Mouse (Mus musculus) fibroblast of lung, adult 2 months (primary cell): ENCODE measurements at regions not wholly inside any gene's neighbourhood (a gene's known extent, or its start where the extent isn't known, plus 50 kb on each side); places are given as distances from the start of the nearest gene placed in this dataset.

Experiments used
- DNase-seq: peaks from one replicate; pipeline ENCODE4 v3.0.0-alpha.2; 2011; ENCODE audit warnings: low read depth

DNA sequence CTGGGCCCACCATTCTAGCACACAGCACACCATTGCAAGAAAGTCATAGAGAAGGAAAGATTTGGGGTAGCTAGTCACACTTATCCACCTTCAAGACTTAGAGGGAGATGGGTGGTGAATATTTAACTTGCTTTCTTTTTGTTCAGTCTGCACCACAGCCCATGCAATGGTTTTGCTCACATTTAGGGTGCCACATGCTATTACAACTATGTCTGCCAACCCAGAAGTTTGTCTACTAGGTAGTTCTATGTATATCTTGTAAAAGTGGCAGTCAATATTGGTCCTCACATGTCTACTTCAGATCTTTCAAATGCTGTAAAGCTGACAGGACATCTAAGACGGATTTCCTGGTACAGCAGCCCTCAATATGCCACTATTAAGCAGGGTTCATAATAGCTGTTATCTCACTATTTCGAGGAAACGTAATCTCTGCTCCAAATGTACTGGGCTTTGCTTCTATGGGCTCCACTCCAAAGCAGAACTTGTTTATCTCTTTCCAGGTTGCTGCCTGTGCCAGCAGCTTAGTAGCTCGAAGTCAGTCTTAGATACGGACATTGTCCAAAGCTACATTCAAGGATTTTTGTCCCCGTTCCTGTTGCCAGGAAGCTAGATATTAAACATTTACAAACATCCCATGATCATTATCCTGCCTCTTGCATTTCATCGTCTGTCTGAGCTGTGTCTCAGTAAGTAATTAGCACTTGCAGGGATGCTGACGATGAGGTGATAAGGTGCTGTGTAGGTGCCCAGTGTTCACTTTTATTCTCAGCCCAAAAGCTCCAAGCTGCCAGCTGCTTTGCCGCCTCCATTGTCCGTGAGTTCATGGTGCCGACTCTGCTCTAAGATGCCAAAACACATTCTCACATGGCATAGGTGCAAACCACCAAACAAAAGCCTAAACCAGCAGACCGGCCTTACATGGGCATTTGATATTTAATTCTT, 327.8 kb upstream of the Robo2 start:
- DNase-seq: no peak

DNA sequence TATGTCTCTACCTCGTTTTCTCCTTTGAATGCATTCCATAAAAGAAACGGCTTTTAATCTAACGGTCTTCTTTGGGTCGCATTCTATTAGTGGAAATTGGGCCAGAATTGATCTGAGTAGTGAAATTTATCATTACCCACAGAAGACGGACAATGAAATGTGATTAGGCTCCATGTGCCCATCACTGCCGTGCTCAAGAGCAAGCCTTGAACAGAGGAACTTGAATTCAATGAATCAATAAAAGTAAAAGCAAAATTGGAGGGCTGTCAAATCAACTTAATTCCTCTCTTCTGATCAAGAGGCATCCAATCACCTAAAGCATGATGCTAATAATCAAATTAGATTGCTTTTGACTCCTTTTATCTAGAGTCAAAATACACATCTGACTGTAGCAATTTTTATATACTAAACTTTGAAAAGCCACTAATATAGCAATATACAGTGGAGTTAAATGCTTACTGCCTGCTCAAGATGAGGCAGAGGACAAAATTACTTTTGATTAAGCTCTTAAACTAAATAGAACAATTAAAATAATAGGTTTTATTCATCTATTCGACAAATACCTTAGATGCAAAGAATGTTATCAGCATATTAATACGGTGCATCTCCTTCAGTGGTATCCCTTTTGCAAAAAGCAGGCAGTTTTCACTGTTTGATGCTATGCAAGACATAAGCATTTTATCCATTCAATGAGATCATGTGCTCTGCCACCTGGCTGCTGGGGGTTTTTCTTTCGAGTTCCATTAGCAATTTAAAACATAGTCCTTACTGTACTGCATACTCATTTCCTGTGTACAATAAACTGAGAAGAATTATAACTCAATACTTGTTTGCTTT, 321.5 kb upstream of the Robo2 start:
- no peak for DNase-seq

DNA sequence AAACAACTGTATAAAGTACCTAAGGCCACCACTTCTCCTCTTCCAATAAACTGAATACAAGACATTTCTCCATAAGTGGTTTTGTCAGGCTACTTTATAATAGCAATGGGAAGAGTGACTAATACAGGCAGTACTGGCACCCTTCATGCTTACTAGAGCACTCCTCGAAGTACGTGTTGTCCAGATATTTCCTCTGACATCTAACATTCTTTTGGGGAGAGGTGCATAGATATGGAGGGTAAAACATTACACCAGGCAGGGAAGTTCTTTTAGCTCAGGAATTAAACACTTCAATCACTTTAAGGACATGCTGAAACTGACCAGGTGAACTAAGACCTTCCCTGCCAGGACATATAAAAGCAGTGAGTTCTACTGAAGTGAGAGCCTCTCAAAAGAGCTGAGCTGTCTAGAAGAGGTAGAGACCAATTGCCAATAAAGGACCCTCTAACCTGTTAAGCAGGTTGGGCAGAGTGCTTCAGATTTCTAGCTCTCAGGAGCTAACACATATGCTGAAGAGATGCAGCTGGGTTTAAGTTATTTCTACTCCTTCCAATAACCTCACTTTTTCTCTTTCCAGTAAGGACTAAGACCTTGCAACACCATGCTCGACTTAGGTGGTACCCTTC, 318.7 kb upstream of the Robo2 start:
- no peak for DNase-seq

DNA sequence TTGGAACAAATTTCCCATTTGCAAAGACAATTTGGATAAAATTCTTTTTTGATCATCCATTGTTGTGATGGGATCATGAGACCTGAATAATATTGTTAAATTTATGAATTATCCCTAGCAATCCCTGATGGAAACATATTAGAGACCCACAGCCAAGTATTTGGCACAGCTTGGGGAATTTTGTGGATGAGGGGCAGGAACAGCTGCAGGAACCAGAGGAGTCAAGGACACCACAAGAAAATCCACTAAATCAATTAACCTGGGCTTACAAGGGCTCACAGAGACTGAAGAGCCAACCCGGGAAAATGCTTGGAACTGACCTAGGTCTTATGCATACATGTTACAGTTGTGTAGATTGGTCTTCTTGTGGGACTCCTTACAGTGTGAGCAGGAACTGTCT, 311.6 kb upstream of the Robo2 start:
- DNase-seq: no peak

DNA sequence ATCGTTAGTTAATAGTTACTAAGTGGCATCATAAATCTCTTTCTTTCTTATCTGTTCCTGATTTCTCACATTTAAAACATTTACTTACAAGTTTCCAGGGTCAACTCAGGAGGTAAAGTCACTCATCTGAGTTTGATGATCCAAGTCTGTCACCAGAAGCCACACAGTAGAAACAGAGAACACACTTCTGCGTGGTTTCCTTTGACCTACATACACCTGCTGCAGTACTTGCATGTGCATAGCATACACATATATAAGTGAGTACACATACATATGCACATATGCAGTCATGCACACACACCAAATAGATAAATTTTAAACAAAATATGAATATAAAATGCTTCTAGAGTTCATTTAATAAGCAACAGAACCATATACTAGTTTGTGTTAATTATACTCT, 306.5 kb upstream of the Robo2 start:
- DNase-seq: no peak

DNA sequence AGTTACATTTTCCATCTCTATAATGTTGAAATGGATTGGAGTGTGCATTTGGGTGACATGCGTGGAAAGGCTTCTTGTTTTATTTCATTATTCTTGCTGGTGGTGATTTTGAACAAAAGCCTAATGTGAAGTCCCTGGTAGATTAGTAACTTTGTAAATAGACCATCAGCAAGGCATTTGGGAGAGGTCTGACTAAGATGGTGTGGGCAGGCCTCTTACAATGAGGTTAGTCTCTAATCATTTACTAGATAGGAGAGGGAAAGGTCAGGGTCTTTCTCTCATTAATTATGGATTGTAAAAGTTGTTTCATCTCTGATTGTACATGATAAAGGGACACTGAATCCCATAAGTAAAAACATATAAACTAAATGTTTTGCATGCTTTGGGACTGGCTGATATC, 306.0 kb upstream of the Robo2 start:
- no peak for DNase-seq

DNA sequence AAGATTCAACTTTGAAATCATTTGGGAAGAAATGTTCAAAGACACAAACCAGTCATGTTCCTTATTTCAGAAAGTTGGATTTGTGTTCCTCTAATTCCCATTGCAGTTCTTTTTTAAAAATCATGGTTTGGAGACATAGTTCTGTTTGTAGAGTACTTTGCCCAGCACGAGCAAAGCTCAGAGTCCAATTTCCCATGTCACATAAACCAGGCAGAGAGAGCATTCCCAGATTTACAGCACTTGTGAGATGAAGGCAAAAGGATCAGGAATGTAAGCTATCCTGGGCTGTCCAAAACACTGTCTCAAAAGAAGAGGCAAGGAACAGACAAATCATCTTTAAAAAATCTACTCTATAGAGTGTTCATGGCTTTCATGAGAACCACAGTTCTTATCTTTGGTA, 303.3 kb upstream of the Robo2 start:
- no peak for DNase-seq

DNA sequence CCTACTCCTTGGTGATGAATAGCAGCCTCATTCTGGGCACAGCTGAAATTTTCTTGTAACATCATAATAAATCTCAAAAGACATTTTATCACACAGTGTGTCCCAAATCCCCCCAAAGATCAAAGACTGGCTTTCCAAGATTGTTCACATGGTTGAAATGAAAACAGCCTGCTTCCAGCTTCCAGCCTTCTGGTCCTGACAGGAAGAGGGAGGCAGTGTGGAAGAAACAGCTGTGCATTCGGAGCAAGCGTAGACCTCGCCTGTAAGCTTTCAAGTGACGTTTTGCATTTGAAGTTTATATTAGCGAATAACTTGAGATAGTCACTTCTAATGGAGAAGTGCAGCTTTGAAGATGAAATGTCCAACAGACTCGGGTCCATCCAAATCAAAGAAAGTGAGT, 300.9 kb upstream of the Robo2 start:
- DNase-seq: no peak

DNA sequence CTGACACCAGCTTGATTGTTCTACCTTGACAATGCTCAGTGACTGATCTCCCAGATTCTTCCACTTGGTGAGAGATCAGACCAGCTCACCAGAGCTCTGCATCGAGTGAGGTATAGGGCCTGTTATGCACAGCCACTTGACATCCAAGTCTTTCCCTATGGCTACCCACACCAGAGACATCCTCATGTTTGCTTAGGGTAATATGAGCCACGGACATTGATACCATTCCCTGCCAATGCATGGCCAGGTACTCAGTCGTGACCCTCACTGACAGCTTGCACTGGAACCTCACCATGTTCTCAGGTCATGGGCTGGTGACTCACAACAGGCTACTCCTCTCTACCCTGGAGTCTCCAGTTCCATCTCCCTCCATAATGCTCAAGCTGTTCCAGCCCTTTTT, 290.4 kb upstream of the Robo2 start:
- no peak for DNase-seq

DNA sequence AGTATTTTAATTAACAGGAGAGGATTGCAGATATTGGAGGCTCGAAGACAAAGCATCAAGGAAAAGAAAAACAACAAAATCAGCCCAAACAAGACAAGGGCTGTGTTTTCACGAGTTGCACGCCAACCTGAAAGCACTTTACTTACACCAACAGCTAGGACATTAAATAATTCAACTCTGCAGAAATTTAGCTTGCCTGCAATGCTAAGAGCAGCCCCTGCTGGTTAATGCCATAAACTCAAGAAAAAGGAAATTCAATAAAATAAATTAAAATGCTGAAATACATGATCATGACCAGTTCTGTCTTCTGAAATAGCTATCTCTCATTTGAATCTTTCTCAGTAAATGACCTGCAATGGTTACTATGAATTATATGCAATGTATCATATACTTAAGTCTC, 271.7 kb upstream of the Robo2 start:
- peak; percentile 4 for DNase-seq

DNA sequence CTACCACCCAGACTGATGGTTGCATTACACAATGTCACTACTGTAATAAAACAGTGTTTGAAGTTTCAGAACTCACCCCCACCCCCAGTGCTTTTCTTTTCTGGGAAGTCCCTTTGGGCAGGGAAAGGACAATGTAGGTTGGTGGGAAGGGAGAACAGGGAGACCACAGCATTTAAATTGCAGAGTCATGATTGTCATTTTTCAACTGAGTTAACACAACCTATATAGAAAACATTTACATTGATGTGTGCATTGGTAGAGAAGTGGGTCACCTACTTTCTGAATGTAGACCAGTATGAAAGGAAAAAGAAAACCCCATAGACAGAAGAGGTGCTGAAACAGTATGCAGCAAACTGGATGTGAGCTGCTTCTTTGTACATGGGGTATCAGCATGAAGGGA, 264.0 kb upstream of the Robo2 start:
- DNase-seq: no peak

DNA sequence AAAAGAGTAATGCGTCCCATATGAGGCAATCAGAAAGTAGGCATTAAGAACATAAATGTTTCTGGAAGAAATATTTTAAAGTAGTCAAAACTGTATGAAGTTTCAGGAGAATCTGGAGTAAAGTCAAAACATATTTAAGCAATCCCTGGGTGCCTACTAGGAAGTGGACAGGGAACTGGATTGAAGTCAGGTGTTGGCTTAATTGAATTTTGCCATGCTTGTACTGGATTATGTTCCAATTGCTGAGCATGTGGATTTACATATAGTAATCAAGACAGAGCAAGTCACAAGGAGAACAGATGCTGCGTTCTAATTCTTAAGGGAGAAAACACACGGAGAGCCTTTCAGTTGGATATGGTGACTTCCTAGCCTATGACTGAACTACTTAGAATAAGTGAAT, 259.8 kb upstream of the Robo2 start:
- DNase-seq: no peak

DNA sequence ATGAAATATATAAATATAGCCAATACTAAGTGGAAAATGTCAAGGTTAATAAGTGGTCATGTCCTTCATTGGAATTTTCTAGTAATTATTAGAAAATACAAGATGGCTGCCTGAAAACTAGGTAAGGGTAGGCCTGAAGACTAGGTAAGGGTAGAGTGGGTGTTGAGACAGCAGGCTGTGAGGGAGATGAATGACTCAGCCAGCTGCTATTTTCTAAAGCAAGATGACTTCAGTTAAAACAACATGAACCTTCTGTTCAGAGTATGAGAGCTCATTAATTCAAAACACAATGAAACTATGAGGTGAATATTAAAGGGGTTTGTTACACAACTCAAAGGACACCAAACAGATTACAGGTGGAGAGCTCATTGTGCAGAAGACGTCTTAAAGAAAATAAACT, 252.7 kb upstream of the Robo2 start:
- no peak for DNase-seq

DNA sequence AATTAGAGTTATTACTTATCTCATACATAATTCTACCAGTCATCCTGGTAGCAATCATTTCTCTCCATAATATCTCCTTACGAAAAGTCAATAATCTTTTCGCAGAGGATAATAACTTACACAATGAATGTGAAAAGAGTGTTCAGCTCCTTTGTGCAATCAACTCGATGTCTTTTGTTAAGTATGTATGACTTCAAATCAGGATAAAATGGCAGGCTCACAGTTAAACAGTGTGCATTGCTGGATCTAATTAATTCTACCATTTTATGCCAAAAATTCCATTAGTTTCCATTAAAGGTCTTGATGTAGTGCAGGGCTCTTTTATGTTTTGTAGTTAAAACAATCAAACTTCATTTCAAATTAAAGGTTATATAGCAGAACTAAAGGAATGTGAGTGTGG, 239.6 kb upstream of the Robo2 start:
- DNase-seq: no peak

DNA sequence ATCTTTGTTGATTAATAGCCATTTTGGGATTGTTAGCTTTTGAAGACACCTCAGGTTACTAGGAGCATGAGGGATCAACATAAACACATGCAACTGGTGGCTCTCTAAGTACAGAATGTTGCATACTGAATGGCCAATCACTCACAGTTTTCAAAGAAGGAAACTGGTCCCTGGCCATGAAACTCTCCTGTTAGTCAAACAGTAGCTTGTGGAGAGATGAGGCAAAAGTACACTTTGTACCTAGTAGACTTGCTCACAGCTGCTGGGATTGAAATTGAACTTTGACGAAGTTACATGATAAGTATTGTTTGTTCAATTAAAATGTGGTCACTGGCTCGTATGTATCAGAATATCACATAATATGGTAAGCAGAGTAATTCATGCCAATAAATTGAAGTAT, 237.6 kb upstream of the Robo2 start:
- no peak for DNase-seq

DNA sequence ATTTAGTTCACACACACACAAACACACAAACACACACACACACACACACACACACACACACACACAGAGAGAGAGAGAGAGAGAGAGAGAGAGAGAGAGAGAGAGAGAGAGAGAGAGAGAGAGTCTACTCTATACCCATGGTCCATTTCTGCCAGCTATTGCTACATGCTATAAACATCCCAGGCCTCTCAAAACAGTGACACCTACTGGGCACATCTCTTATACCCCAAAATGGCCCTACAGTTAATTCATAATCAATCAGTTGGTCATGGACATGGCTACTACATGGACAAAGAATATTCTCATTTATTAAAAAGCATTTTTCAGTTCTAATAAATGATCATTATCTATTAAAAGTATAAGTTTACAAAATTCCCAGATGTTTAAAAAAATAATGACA, 236.8 kb upstream of the Robo2 start:
- DNase-seq: peak; percentile 4

DNA sequence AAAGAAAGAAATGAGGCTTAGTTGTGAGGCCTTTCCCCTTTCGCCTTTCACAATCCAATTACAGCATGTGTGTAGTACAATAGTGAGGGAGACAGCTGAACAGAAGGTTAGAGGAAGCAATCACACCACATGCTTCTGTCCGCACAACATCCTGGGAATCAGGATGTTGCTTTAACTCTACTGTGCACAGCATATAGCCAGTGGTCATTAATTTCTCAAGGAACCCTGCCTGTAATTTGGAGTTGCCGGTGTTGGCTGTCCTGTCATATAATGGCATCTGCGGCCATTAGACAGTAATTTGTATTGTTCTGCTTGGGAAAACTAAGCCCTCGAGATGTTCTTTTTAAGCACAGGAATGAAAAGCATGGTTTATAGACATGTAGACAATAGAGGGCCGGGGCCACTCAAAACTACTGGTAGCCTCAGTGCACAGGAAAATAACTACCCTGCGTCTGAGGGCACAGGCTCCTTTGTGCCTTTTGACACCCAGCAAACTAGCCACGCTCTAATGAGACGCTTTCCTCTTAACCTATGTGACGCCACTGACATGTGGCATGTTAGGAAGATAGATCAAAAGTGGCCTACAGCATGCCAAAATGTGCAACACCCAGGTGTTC, 233.2 kb upstream of the Robo2 start:
- no peak for DNase-seq

DNA sequence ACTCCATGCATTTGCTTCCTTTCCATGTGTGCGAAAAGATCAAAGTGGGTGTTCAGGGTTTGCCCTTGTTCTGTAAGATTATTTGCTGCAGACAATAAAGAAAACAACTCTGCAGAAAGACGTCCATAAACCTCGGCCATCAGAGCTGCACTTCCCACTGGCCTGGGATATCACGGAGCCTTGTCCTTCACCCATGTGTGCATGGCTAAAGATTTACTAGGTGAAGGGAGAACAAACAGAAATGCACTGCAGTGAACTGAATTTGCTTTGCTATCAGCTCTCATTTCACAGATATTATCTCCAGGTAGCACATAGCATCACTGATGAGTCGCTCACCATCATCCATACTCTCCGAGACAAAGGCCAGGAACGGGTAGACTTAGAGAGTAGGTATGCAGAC, 228.2 kb upstream of the Robo2 start:
- no peak for DNase-seq

DNA sequence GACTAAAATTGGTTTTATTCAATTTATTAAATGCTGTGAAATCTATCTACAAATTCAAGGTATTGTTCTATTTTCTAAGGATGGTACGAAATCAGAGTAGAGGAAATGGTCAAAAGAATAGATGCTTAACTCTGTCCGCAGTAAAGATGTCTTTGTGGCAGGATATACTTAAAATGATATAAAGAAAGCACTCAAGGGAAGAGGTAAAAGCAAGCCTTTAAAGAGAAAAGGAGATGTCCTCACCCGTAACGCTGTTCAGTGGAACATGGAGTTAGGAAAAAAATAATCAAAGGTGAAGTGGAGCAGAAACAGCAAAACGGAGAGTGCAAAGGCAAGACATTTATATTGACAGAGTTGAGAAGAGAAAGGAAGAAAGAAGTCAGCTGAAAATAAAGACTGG, 226.0 kb upstream of the Robo2 start:
- DNase-seq: no peak

DNA sequence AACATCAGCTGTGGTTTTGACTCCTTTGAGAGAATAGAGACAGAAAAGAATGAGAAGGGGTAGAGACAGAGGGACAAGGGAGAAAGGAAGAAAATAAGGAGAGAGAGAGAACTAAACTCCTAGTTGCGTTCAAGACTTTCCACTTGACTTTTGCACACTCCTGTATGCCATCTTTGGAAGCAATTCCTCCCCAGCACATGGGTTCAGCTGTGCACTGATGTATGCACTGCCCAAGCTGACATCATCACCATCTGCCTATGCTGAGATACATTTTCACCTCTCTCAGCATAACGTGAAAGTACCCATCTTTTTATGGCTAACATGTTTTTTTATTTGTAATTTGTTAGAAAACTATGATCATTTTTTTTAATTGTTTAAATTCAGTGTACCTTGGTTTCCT, 214.2 kb upstream of the Robo2 start:
- no peak for DNase-seq

DNA sequence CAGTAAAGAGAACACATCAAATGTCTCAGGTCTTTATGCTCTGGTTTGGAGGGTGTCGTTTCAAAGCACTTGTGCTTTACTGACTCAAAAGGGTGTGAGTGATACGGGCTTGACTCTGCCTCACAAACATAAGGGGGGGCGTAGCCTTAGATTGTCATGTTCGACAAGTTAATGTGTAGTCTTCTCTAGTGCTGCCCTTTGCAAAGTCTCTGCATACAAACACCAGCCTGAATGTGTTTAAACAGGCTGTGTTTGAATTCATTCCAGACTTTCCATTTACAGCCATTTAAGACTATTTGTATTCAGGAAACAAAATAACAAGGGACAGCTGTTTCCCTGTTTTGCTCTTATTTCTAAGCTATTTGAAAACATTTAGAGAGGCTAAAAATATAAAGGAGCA, 200.4 kb upstream of the Robo2 start:
- no peak for DNase-seq

DNA sequence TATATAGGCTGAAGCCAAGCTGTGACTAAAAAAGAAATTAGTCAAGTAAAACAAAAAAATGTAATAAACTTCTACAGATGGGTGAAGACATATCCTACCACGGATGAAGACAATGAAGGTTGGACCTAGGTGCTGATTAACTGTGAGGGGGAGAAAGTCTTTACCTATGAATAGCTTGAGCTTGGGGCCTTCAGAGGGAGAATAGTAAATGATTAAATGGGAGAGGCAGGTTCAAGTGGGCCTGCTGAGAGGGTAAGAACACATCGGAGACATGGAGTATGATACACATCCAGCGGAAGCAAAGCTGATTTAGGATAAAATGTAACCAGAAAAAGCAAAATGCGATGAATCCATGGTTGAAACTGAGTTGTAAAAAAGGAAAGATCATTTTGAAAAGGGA, 197.9 kb upstream of the Robo2 start:
- no peak for DNase-seq

DNA sequence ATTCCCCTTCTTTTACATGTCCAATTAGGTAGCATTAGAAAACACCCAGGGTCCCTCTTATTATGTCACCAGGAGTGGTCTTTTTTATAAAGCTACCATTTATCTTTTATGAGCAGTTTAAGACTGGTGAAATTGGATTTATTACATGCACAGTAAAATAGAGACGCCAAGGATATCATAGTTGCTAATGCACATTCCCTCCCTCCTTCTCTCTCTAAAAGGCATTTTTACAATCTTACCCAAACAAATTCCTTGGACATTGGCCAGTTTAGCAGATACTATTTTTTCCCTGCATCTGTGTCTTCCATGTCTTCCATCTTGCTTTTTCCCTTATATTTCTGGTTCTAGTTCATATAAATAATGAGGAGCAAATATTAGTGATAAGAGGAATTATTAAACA, 186.7 kb upstream of the Robo2 start:
- DNase-seq: no peak
